Mouse (Mus musculus): ENCODE measurements at regions not wholly inside any gene's neighbourhood (a gene's known extent, or its start where the extent isn't known, plus 50 kb on each side); places are given as distances from the start of the nearest gene placed in this dataset.

DNA sequence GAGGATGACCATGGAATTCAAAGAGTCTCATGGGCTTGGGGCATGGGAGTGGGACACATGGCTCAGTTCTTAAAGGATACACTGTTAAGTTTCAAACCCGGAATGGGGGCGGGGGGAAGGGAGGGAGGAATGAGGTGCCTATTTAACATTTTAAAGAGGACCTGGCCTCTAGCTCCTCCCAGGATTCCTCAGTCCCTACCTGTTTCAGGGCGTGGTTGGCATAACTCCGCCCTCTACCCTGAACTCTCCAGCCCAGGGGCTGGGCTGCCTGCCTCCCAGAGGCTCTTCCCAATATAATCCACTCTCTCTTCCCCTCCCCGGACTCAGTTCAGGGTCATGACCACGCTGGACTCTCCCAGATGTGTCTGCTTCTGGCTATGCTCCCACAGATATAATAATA lies 108.0 kb downstream of the 2410131K14Rik start:
- no peak for TF ChIP-seq POLR2A (IDR thresholded peaks at IDR 0.05; ENCODE audit: low read depth, low read length)
- no peak for TF ChIP-seq CTCF (IDR thresholded peaks at IDR 0.05; ENCODE audit: borderline replicate concordance, insufficient read depth, low read length)
- Histone ChIP-seq H3K4me1 (ENCODE audit: control insufficient read depth, insufficient read depth, low read length) (no peaks in the 10 kb centered on the region), H3K27ac (ENCODE audit: insufficient read depth, low read length) (no peak overlapping the region)

DNA sequence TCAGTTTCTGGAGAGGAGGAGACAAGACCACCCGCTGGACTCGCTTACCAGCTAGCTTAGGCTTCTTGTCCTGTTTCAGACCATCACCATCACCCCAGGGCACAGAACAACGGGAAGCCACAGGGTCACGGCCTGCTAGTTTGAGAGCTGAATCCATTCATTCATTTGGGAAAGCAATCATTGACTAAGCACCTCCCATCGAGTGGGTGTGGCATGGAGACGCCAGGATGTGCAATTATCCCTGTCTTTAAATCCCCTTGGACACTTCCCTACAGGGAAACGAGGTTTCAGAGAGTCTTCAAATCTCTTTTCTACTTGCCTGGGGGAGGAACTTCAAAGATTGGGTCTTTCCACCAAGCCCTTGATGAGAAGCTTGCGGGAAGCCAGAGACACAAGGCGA lies 108.7 kb downstream of the 2410131K14Rik start:
- H3K4me1 ChIP-seq (ENCODE audit: control insufficient read depth, insufficient read depth, low read length) = no peaks in the 10 kb centered on the region
- H3K27ac ChIP-seq (ENCODE audit: insufficient read depth, low read length) = peak overlapping the region; percentile 31
- TF ChIP-seq CTCF (IDR thresholded peaks at IDR 0.05; ENCODE audit: borderline replicate concordance, insufficient read depth, low read length) = no peak
- no peak overlapping the region for H3K4me3 ChIP-seq (ENCODE audit: insufficient read depth, low read length)

More for the DNA sequence above, 108.0 kb downstream of the 2410131K14Rik start:
- H3K4me3 ChIP-seq (ENCODE audit: insufficient read depth, low read length) = no peak overlapping the region

- no peak overlapping the region for H3K4me3 ChIP-seq (ENCODE audit: insufficient read depth, low read length)
- no peak for TF ChIP-seq POLR2A (IDR thresholded peaks at IDR 0.05; ENCODE audit: low read depth, low read length)
- no peak for TF ChIP-seq CTCF (IDR thresholded peaks at IDR 0.05; ENCODE audit: borderline replicate concordance, insufficient read depth, low read length)
Observed at GRCm38 (mm10) chr5:118354127-118354526, 109.1 kb downstream of the 2410131K14Rik start.

GRCm38 (mm10) chr5:118354871-118355270 lies 109.8 kb downstream of the 2410131K14Rik start:
- TF ChIP-seq CTCF (IDR thresholded peaks at IDR 0.05; ENCODE audit: borderline replicate concordance, insufficient read depth, low read length) (no peak), POLR2A (IDR thresholded peaks at IDR 0.05; ENCODE audit: low read depth, low read length) (no peak)
- H3K4me3 ChIP-seq (ENCODE audit: insufficient read depth, low read length) = no peak overlapping the region
- H3K4me1 ChIP-seq (ENCODE audit: control insufficient read depth, insufficient read depth, low read length) = no peaks in the 10 kb centered on the region
- peak overlapping the region; percentile 29; the same call in 1 of the 2 replicates for H3K27ac ChIP-seq (ENCODE audit: insufficient read depth, low read length)

More at GRCm38 (mm10) chr5:118354127-118354526, 109.1 kb downstream of the 2410131K14Rik start:
- Histone ChIP-seq H3K27ac (ENCODE audit: insufficient read depth, low read length) (peak overlapping the region; percentile 31), H3K4me1 (ENCODE audit: control insufficient read depth, insufficient read depth, low read length) (no peaks in the 10 kb centered on the region)

DNA sequence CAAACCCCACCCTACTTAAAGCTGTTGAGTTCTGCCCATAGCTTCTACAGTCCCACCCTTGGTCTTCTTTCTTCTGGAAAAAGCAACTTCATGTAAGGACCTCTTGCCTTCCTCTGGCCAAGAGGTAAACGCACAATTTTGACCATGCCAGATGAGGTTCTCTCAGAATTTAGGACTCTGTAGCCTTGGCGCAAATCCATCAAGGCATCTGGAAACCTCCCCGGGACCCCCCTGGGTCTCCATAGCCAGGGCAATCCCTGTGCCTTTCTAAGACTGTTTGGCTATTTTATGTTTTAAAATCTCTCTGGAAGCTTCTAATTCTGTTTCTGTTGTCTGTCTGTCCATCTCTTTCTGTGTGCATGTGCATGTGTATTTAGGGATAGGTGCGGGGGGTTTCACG lies 110.3 kb downstream of the 2410131K14Rik start:
- peak overlapping the region; percentile 29 for H3K27ac ChIP-seq (ENCODE audit: insufficient read depth, low read length)
- no peak overlapping the region for H3K4me3 ChIP-seq (ENCODE audit: insufficient read depth, low read length)
- TF ChIP-seq POLR2A (IDR thresholded peaks at IDR 0.05; ENCODE audit: low read depth, low read length) (no peak), CTCF (IDR thresholded peaks at IDR 0.05; ENCODE audit: borderline replicate concordance, insufficient read depth, low read length) (no peak)

GRCm38 (mm10) chr5:118355691-118356337 lies 110.8 kb downstream of the 2410131K14Rik start:
- TF ChIP-seq CTCF (IDR thresholded peaks at IDR 0.05; ENCODE audit: borderline replicate concordance, insufficient read depth, low read length) (no peak), POLR2A (IDR thresholded peaks at IDR 0.05; ENCODE audit: low read depth, low read length) (no peak)
- H3K4me3 ChIP-seq (ENCODE audit: insufficient read depth, low read length) = no peak overlapping the region
- H3K4me1 ChIP-seq (ENCODE audit: control insufficient read depth, insufficient read depth, low read length) = no peaks in the 10 kb centered on the region
- H3K27ac ChIP-seq (ENCODE audit: insufficient read depth, low read length) = peak overlapping the region; percentile 29

More for the DNA sequence above, 110.3 kb downstream of the 2410131K14Rik start:
- no peaks in the 10 kb centered on the region for H3K4me1 ChIP-seq (ENCODE audit: control insufficient read depth, insufficient read depth, low read length)

- no peak overlapping the region for H3K4me3 ChIP-seq (ENCODE audit: insufficient read depth, low read length)
- H3K27ac ChIP-seq (ENCODE audit: insufficient read depth, low read length) = no peak overlapping the region
- TF ChIP-seq POLR2A (IDR thresholded peaks at IDR 0.05; ENCODE audit: low read depth, low read length) (no peak), CTCF (IDR thresholded peaks at IDR 0.05; ENCODE audit: borderline replicate concordance, insufficient read depth, low read length) (no peak)
- no peaks in the 10 kb centered on the region for H3K4me1 ChIP-seq (ENCODE audit: control insufficient read depth, insufficient read depth, low read length)
Observed at GRCm38 (mm10) chr5:118359646-118360373, 114.8 kb downstream of the 2410131K14Rik start.

DNA sequence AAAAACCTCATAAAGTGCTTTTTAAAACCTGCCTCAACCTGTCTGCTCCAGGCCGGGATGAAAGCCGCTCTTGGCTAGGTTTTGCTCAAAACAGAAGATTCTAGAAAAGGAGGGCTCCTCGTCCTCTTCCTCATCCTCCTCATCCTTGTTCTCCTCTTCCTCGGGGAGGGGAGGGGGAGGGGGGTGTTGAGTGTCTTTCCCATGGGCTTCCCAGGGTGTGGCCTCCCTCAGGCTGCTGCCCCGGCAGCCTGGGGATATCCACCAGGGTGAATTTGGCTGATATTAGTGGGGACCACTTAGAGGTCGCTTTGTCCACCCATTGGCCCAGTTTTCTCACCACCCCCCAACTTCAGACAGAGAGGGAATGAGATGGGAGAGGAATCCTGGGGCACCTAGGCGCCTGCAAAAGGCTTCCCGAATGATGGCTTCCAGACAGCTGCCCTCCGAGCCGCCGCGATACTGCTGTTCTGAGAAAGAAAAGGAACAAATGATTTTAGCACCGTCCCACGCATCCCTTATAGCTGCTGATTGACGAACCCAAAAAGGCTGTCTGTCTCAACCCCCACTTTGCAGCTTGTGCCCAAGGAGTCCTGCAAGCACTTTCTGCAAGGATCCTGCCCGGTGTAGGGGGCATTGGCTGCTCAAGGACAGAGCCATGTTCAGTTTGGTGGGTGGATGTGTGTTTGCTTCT lies 115.5 kb downstream of the 2410131K14Rik start:
- H3K4me3 ChIP-seq (ENCODE audit: insufficient read depth, low read length) = no peak overlapping the region
- H3K4me1 ChIP-seq (ENCODE audit: control insufficient read depth, insufficient read depth, low read length) = no peaks in the 10 kb centered on the region
- no peak overlapping the region for H3K27ac ChIP-seq (ENCODE audit: insufficient read depth, low read length)
- TF ChIP-seq CTCF (IDR thresholded peaks at IDR 0.05; ENCODE audit: borderline replicate concordance, insufficient read depth, low read length) = no peak

DNA sequence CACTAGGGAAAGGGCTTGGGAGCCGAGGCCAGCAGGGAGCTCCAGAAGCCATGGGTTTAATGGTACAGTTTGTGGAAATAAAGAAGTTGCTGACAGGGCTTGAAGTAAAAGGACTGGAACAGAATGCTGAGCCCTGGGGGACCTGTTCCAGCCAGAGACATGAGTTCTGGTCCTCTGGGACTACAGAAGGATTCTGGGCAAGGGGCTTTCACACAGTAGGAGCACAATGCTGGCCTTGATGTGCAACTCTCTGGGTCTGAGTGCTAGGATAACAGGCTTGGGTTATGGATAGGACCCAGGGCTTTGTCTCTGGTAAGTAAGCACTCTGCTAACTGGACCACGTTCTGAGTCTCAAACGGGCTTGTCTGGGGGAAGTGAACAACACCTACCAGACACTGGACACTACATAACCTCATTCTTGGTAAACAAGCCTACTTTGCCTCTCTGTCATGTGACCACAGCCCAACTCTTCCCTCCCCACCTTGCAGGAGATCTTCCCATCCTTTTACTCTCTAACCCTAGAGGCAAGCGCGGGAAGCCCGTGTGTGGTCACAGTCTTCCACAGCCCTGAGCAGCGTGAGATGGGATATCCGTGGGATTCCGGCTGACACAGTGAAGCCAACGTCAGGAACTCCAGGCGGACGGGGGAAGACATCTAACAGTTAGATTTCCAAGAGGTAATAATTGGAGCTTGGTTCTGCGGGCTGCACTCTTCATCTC lies 116.3 kb downstream of the 2410131K14Rik start:
- Histone ChIP-seq H3K4me1 (ENCODE audit: control insufficient read depth, insufficient read depth, low read length) (no peaks in the 10 kb centered on the region), H3K27ac (ENCODE audit: insufficient read depth, low read length) (no peak overlapping the region), H3K4me3 (ENCODE audit: insufficient read depth, low read length) (no peak overlapping the region)
- TF ChIP-seq POLR2A (IDR thresholded peaks at IDR 0.05; ENCODE audit: low read depth, low read length) (no peak), CTCF (IDR thresholded peaks at IDR 0.05; ENCODE audit: borderline replicate concordance, insufficient read depth, low read length) (no peak)
